Mouse (Mus musculus): Measurements from ENCODE around the gene Cdkl4.
A peak's percentile ranks its signal among the peaks of the same experiment; 100 is the strongest.

Cdkl4 gene

GRCm38 (mm10) chr17:80480031-80480854, 97.4 kb downstream of the Cdkl4 start, which contains the start of gene Sos1:
Gene Sos1, minus strand, starts transcription at chr17:80480453.
- DNase-seq (ENCODE audit: low spot score in 2 of 2) = peak; percentile 89 to 96

- peak; percentile 46 to 64 for DNase-seq (ENCODE audit: low spot score in 2 of 2)
Measured at GRCm38 (mm10) chr17:80479295-80480030, 98.2 kb downstream of the Cdkl4 start.

- DNase-seq (ENCODE audit: low spot score in 2 of 2) = no peak
Measured at GRCm38 (mm10) chr17:80477679-80478078, 99.9 kb downstream of the Cdkl4 start.

- no peak for DNase-seq (ENCODE audit: low spot score in 2 of 2)
Measured at GRCm38 (mm10) chr17:80476496-80476895, 101.1 kb downstream of the Cdkl4 start.
